Mouse (Mus musculus): ENCODE data around the gene Gm3285.

The Gm3285 gene

GRCm38 (mm10) chr10:77861675-77862074 lies at the start of gene Gm3285:
Gene Gm3285 (plus strand): TSS chr10:77861975.
- DNase-seq = no peak

- DNase-seq = no peak
These were observed 47.4 kb upstream of the Gm3285 start, which contains the start of gene Gm2696 for GRCm38 (mm10) chr10:77814382-77814781. Gene Gm2696 (plus strand): TSS chr10:77814682.

GRCm38 (mm10) chr10:77815514-77815913 lies 46.3 kb upstream of the Gm3285 start:
- no peak for DNase-seq

- DNase-seq = no peak
These were observed 43.3 kb upstream of the Gm3285 start for GRCm38 (mm10) chr10:77818523-77818922.

GRCm38 (mm10) chr10:77819203-77819602 lies 42.6 kb upstream of the Gm3285 start:
- no peak for DNase-seq

GRCm38 (mm10) chr10:77826951-77827350 lies 34.8 kb upstream of the Gm3285 start, which contains the start of gene Krtap10-4:
Gene Krtap10-4 (minus strand): TSS chr10:77827095.
- no peak for DNase-seq

- no peak for DNase-seq
These were observed 26.1 kb upstream of the Gm3285 start, which contains the start of gene Krtap10-10 for GRCm38 (mm10) chr10:77835647-77836046. Gene Krtap10-10 (plus strand): TSS chr10:77835947.

GRCm38 (mm10) chr10:77839006-77839405 lies 22.8 kb upstream of the Gm3285 start:
- no peak for DNase-seq

GRCm38 (mm10) chr10:77846503-77846902 lies 15.3 kb upstream of the Gm3285 start, which contains the start of gene Gm36176:
Gene Gm36176 (plus strand): TSS chr10:77846803.
- DNase-seq = no peak

- DNase-seq = peak; percentile 18 to 33
These were observed 14.8 kb upstream of the Gm3285 start for GRCm38 (mm10) chr10:77846961-77847360.

- no peak for DNase-seq
These were observed 14.2 kb upstream of the Gm3285 start for GRCm38 (mm10) chr10:77847538-77847937.

- no peak for DNase-seq
These were observed 9.2 kb upstream of the Gm3285 start, which contains the start of gene Gm10318 for GRCm38 (mm10) chr10:77852559-77852958. Gene Gm10318 (plus strand): TSS chr10:77852859.

- DNase-seq = peak; percentile 26 to 52
These were observed 2.4 kb downstream of the Gm3285 start for GRCm38 (mm10) chr10:77864067-77864761.

- peak; percentile 19 to 26 for DNase-seq
These were observed 3.0 kb downstream of the Gm3285 start for GRCm38 (mm10) chr10:77864762-77865143.

- no peak for DNase-seq
These were observed 5.8 kb downstream of the Gm3285 start for GRCm38 (mm10) chr10:77867546-77867945.

- DNase-seq = no peak
These were observed 7.9 kb downstream of the Gm3285 start for GRCm38 (mm10) chr10:77869651-77870050.

- peak; percentile 14 for DNase-seq
These were observed 17.2 kb downstream of the Gm3285 start for GRCm38 (mm10) chr10:77878985-77879384.

- DNase-seq = no peak
These were observed 18.5 kb downstream of the Gm3285 start for GRCm38 (mm10) chr10:77880305-77880704.

GRCm38 (mm10) chr10:77882553-77882952 lies 20.8 kb downstream of the Gm3285 start:
- no peak for DNase-seq

GRCm38 (mm10) chr10:77886007-77886747 lies 24.4 kb downstream of the Gm3285 start:
- peak in 1 of 2 experiments; percentile 12 for DNase-seq

GRCm38 (mm10) chr10:77890987-77891565 lies 29.3 kb downstream of the Gm3285 start:
- DNase-seq = no peak

- DNase-seq = no peak
These were observed 33.8 kb downstream of the Gm3285 start for GRCm38 (mm10) chr10:77895562-77895961.

- no peak for DNase-seq
These were observed 38.4 kb downstream of the Gm3285 start for GRCm38 (mm10) chr10:77900126-77900525.
